Mouse (Mus musculus): Measurements from ENCODE around the gene Nyap1. TPM values are rescaled to one million over a fixed set of nuclear protein-coding genes. Genes with fewer than 3 reads are reported as not detected.

The Nyap1 gene
- polyA plus RNA-seq, 1 experiment: 3.6 TPM

- H3K79me3 ChIP-seq (ENCODE audit: low read depth): no peaks in the 10 kb centered on the region
- H3K27me3 ChIP-seq (ENCODE audit: control insufficient read depth, insufficient read depth, insufficient read length): no peaks in the 10 kb centered on the region
- no peaks in the 10 kb centered on the region for H3K79me2 ChIP-seq (ENCODE audit: control insufficient read depth, insufficient read depth)
- TF ChIP-seq MYOG (IDR thresholded peaks at IDR 0.05; ENCODE audit: control insufficient read depth, extremely low read depth, insufficient read length): no peak
- TF ChIP-seq USF1 (IDR thresholded peaks at IDR 0.05; ENCODE audit: low read depth): no peak
- no peak for TF ChIP-seq MYOD1 (IDR thresholded peaks at IDR 0.05; ENCODE audit: control insufficient read depth, insufficient read length, low read depth)
- no peak for TF ChIP-seq CTCF (IDR thresholded peaks at IDR 0.05; ENCODE audit: control insufficient read depth, insufficient read depth, insufficient read length)
- no peak for TF ChIP-seq MAX (IDR thresholded peaks at IDR 0.05)
- no peak for TF ChIP-seq FOSL1 (IDR thresholded peaks at IDR 0.05; ENCODE audit: insufficient read depth, low read length, poor library complexity, severe bottlenecking)
- TF ChIP-seq CEBPB (IDR thresholded peaks at IDR 0.05; ENCODE audit: low read depth): no peak
- H3K36me3 ChIP-seq (ENCODE audit: control insufficient read depth, insufficient read depth): no peaks in the 10 kb centered on the region
- H3ac ChIP-seq (ENCODE audit: control insufficient read depth, insufficient read length, low read depth): no peak overlapping the region
- H3K4me3 ChIP-seq (ENCODE audit: insufficient read depth, poor library complexity, severe bottlenecking): no peak overlapping the region
Measured at GRCm38 (mm10) chr5:137699080-137699479, 42.3 kb downstream of the Nyap1 start.

DNA sequence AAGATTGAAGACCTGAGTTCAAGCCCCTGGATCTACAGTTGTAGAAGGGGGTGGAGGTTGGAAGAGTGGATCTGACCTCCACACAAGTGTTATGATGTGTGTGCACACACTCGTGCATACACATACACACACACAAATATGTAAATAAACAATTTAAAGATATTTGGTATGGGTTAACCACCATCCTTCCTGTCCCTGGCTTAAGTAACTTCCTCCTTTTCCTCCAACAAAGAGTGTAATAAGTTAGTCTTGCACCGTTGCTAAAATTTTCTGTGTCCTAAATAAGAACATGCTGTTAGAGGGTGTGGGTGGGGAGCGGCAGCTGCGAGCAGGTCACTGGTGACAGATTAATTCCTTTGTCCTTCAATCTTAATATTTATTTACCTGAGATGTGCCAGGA is 45.5 kb downstream of the Nyap1 start:
- no peaks in the 10 kb centered on the region for H3K79me3 ChIP-seq (ENCODE audit: low read depth)
- no peak overlapping the region for H3ac ChIP-seq (ENCODE audit: control insufficient read depth, insufficient read length, low read depth)
- no peaks in the 10 kb centered on the region for H3K79me2 ChIP-seq (ENCODE audit: control insufficient read depth, insufficient read depth)
- H3K27me3 ChIP-seq (ENCODE audit: control insufficient read depth, insufficient read depth, insufficient read length): no peaks in the 10 kb centered on the region
- TF ChIP-seq MAX (IDR thresholded peaks at IDR 0.05) (no peak), CEBPB (IDR thresholded peaks at IDR 0.05; ENCODE audit: low read depth) (no peak), MYOD1 (IDR thresholded peaks at IDR 0.05; ENCODE audit: control insufficient read depth, insufficient read length, low read depth) (no peak), CTCF (IDR thresholded peaks at IDR 0.05; ENCODE audit: control insufficient read depth, insufficient read depth, insufficient read length) (no peak), USF1 (IDR thresholded peaks at IDR 0.05; ENCODE audit: low read depth) (no peak), MYOG (IDR thresholded peaks at IDR 0.05; ENCODE audit: control insufficient read depth, extremely low read depth, insufficient read length) (no peak), FOSL1 (IDR thresholded peaks at IDR 0.05; ENCODE audit: insufficient read depth, low read length, poor library complexity, severe bottlenecking) (no peak)
- no peak overlapping the region for H3K4me3 ChIP-seq (ENCODE audit: insufficient read depth, poor library complexity, severe bottlenecking)
- H3K36me3 ChIP-seq (ENCODE audit: control insufficient read depth, insufficient read depth): no peaks in the 10 kb centered on the region

- H3K79me3 ChIP-seq (ENCODE audit: low read depth): no peaks in the 10 kb centered on the region
- no peak for TF ChIP-seq CTCF (IDR thresholded peaks at IDR 0.05; ENCODE audit: control insufficient read depth, insufficient read depth, insufficient read length)
- TF ChIP-seq FOSL1 (IDR thresholded peaks at IDR 0.05; ENCODE audit: insufficient read depth, low read length, poor library complexity, severe bottlenecking): no peak
- TF ChIP-seq MYOD1 (IDR thresholded peaks at IDR 0.05; ENCODE audit: control insufficient read depth, insufficient read length, low read depth): no peak
- no peak for TF ChIP-seq CEBPB (IDR thresholded peaks at IDR 0.05; ENCODE audit: low read depth)
- TF ChIP-seq USF1 (IDR thresholded peaks at IDR 0.05; ENCODE audit: low read depth): no peak
- no peak for TF ChIP-seq MYOG (IDR thresholded peaks at IDR 0.05; ENCODE audit: control insufficient read depth, extremely low read depth, insufficient read length)
- no peak for TF ChIP-seq MAX (IDR thresholded peaks at IDR 0.05)
- no peaks in the 10 kb centered on the region for H3K27me3 ChIP-seq (ENCODE audit: control insufficient read depth, insufficient read depth, insufficient read length)
Measured at GRCm38 (mm10) chr5:137694796-137695195, 46.6 kb downstream of the Nyap1 start.

GRCm38 (mm10) chr5:137691881-137692280 is 49.5 kb downstream of the Nyap1 start:
- Histone ChIP-seq H3K4me3 (ENCODE audit: insufficient read depth, poor library complexity, severe bottlenecking) (no peak overlapping the region), H3ac (ENCODE audit: control insufficient read depth, insufficient read length, low read depth) (no peak overlapping the region), H3K36me3 (ENCODE audit: control insufficient read depth, insufficient read depth) (no peaks in the 10 kb centered on the region), H3K79me3 (ENCODE audit: low read depth) (no peaks in the 10 kb centered on the region), H3K79me2 (ENCODE audit: control insufficient read depth, insufficient read depth) (no peaks in the 10 kb centered on the region), H3K27me3 (ENCODE audit: control insufficient read depth, insufficient read depth, insufficient read length) (no peaks in the 10 kb centered on the region)
- TF ChIP-seq USF1 (IDR thresholded peaks at IDR 0.05; ENCODE audit: low read depth) (no peak), MAX (IDR thresholded peaks at IDR 0.05) (no peak), MYOG (IDR thresholded peaks at IDR 0.05; ENCODE audit: control insufficient read depth, extremely low read depth, insufficient read length) (no peak), FOSL1 (IDR thresholded peaks at IDR 0.05; ENCODE audit: insufficient read depth, low read length, poor library complexity, severe bottlenecking) (no peak), CEBPB (IDR thresholded peaks at IDR 0.05; ENCODE audit: low read depth) (no peak), MYOD1 (IDR thresholded peaks at IDR 0.05; ENCODE audit: control insufficient read depth, insufficient read length, low read depth) (no peak), CTCF (IDR thresholded peaks at IDR 0.05; ENCODE audit: control insufficient read depth, insufficient read depth, insufficient read length) (no peak)

More at GRCm38 (mm10) chr5:137694796-137695195, 46.6 kb downstream of the Nyap1 start:
- Histone ChIP-seq H3K4me3 (ENCODE audit: insufficient read depth, poor library complexity, severe bottlenecking) (no peak overlapping the region), H3K79me2 (ENCODE audit: control insufficient read depth, insufficient read depth) (no peaks in the 10 kb centered on the region), H3K36me3 (ENCODE audit: control insufficient read depth, insufficient read depth) (no peaks in the 10 kb centered on the region), H3ac (ENCODE audit: control insufficient read depth, insufficient read length, low read depth) (no peak overlapping the region)

GRCm38 (mm10) chr5:137690531-137690930 is 50.9 kb downstream of the Nyap1 start:
- TF ChIP-seq MYOD1 (IDR thresholded peaks at IDR 0.05; ENCODE audit: control insufficient read depth, insufficient read length, low read depth) (no peak), CEBPB (IDR thresholded peaks at IDR 0.05; ENCODE audit: low read depth) (no peak), CTCF (IDR thresholded peaks at IDR 0.05; ENCODE audit: control insufficient read depth, insufficient read depth, insufficient read length) (no peak), FOSL1 (IDR thresholded peaks at IDR 0.05; ENCODE audit: insufficient read depth, low read length, poor library complexity, severe bottlenecking) (no peak), MAX (IDR thresholded peaks at IDR 0.05) (no peak), MYOG (IDR thresholded peaks at IDR 0.05; ENCODE audit: control insufficient read depth, extremely low read depth, insufficient read length) (no peak), USF1 (IDR thresholded peaks at IDR 0.05; ENCODE audit: low read depth) (no peak)
- Histone ChIP-seq H3K4me3 (ENCODE audit: insufficient read depth, poor library complexity, severe bottlenecking) (no peak overlapping the region), H3K79me3 (ENCODE audit: low read depth) (no peaks in the 10 kb centered on the region), H3K27me3 (ENCODE audit: control insufficient read depth, insufficient read depth, insufficient read length) (no peaks in the 10 kb centered on the region), H3K36me3 (ENCODE audit: control insufficient read depth, insufficient read depth) (no peaks in the 10 kb centered on the region), H3K79me2 (ENCODE audit: control insufficient read depth, insufficient read depth) (no peaks in the 10 kb centered on the region), H3ac (ENCODE audit: control insufficient read depth, insufficient read length, low read depth) (no peak overlapping the region)

DNA sequence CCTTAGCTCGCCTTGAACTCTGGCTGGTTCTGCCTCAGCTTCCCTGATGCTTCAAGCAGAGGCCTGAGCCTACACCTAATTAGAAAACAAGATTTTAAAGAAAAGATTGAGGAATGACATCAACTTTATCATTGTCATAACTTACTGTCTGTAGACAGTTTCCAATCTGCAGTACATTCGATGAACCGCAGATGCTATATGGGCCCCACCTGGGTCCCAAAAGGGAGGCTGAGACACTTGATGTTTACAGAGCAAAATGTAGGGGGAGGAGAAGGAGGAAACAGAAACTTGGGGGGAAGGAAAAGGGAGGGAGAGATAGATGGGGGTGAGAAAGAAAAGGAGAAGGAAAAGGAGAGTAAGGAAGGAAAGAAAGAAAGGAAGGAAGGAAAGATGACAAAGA is 51.4 kb downstream of the Nyap1 start:
- no peak overlapping the region for H3ac ChIP-seq (ENCODE audit: control insufficient read depth, insufficient read length, low read depth)
- no peaks in the 10 kb centered on the region for H3K36me3 ChIP-seq (ENCODE audit: control insufficient read depth, insufficient read depth)
- no peaks in the 10 kb centered on the region for H3K79me2 ChIP-seq (ENCODE audit: control insufficient read depth, insufficient read depth)
- no peak overlapping the region for H3K4me3 ChIP-seq (ENCODE audit: insufficient read depth, poor library complexity, severe bottlenecking)
- no peaks in the 10 kb centered on the region for H3K27me3 ChIP-seq (ENCODE audit: control insufficient read depth, insufficient read depth, insufficient read length)
- H3K79me3 ChIP-seq (ENCODE audit: low read depth): no peaks in the 10 kb centered on the region
- TF ChIP-seq MAX (IDR thresholded peaks at IDR 0.05) (no peak), CTCF (IDR thresholded peaks at IDR 0.05; ENCODE audit: control insufficient read depth, insufficient read depth, insufficient read length) (no peak), CEBPB (IDR thresholded peaks at IDR 0.05; ENCODE audit: low read depth) (no peak), USF1 (IDR thresholded peaks at IDR 0.05; ENCODE audit: low read depth) (no peak), MYOD1 (IDR thresholded peaks at IDR 0.05; ENCODE audit: control insufficient read depth, insufficient read length, low read depth) (no peak), MYOG (IDR thresholded peaks at IDR 0.05; ENCODE audit: control insufficient read depth, extremely low read depth, insufficient read length) (no peak), FOSL1 (IDR thresholded peaks at IDR 0.05; ENCODE audit: insufficient read depth, low read length, poor library complexity, severe bottlenecking) (no peak)
